Mouse (Mus musculus): ENCODE measurements at regions not wholly inside any gene's neighbourhood (a gene's known extent, or its start where the extent isn't known, plus 50 kb on each side); places are given as distances from the start of the nearest gene placed in this dataset.

- DNase-seq (ENCODE audit: low read depth, low spot score) = no peak
Observed at GRCm38 (mm10) chr15:88196539-88196938, 403.6 kb upstream of the Zdhhc25 start.

GRCm38 (mm10) chr15:88202736-88203135 is 397.4 kb upstream of the Zdhhc25 start:
- DNase-seq (ENCODE audit: low read depth, low spot score) = no peak

- DNase-seq (ENCODE audit: low read depth, low spot score) = no peak
Observed at GRCm38 (mm10) chr15:88213356-88213755, 386.7 kb upstream of the Zdhhc25 start.

GRCm38 (mm10) chr15:88214286-88214685 is 385.8 kb upstream of the Zdhhc25 start:
- no peak for DNase-seq (ENCODE audit: low read depth, low spot score)

- no peak for DNase-seq (ENCODE audit: low read depth, low spot score)
Observed at GRCm38 (mm10) chr15:88229456-88229855, 370.6 kb upstream of the Zdhhc25 start.

DNA sequence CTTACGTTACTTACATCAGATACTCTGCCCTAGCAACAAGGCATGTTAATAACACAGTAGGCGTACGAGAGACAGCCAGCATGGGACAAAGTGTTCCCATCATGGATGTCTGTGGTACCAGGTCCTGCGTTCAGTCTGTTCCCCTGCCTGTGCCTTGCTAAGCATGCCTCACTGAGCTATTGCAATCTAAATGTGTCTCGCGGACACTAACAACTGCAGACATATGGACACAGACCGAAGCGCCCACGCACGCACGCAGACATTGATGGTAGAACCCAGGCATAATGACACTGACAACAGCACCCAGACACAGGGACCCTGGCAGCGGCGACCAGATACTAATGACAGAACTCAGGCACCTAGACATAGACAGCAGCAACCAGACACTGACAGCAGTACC is 355.5 kb upstream of the Zdhhc25 start:
- DNase-seq (ENCODE audit: low read depth, low spot score) = no peak

DNA sequence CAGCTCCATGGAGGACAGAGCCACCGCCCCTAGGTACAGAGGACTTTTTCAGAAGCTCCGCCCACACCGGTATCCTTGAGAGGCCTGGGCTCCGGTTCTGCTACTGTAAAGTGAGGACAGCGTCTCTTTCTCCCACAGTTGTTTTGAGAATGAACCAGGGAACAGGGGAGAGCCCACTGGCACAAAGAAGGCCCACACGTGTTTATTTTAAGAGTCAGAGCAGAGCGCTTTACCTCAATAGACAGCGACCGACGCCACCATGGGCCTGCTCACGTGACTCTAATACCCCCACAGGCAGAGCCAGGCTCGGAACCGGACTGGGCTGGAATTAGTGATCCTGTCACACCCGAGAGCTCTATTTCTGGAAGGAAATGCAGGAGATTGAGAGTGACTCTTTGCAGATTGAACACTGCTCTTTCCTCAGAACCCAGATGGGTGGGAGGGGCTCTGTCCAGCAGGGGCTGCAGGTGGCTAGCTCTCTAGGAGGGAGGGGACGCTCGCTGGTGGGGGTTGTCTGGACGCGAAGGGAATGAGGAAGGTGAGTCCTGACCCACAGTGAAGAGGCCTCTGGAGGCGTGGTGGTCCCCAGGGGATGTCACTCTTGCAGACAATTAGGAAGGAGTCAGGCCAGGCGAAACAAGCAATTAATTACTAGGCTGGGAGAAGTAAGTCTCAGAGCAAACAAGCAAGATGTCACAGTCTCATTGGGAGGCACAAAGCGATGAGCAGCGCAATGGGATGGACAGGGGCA is 354.4 kb upstream of the Zdhhc25 start:
- no peak for DNase-seq (ENCODE audit: low read depth, low spot score)

GRCm38 (mm10) chr15:88247974-88248625 is 352.0 kb upstream of the Zdhhc25 start:
- DNase-seq (ENCODE audit: low read depth, low spot score) = peak; percentile 1

GRCm38 (mm10) chr15:88288051-88288450 is 312.1 kb upstream of the Zdhhc25 start:
- DNase-seq (ENCODE audit: low read depth, low spot score) = no peak

GRCm38 (mm10) chr15:88288696-88289095 is 311.4 kb upstream of the Zdhhc25 start:
- no peak for DNase-seq (ENCODE audit: low read depth, low spot score)

DNA sequence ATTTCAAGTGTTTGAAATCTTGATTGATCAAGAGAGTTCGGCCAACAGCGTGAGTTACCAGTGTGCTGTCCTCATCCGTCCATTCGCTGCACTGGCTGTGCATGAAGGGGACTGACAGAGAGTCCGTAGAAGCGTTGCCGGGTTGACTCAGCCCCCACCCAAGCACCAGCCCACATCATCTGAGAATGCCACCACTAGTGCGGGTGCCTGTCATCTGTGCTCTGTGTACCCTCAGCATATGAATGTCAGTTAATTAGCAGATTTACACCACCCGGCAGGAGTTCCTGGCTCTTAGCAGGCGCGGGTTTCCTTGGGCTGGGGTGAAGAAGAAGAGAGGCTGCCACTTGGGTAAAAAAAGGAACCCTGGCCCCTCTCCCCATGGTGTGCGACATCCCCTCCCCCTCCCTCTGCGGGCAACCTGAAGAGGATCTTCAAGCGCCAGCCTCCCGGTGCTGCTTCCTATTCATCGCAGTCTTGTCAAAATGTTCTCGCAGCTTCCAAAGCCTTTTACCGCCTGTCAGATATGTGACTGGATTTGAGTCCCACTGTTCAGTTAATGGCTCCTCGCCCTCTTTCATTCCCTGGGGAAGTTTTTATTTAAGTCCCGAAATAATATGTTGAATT is 309.2 kb upstream of the Zdhhc25 start:
- no peak for DNase-seq (ENCODE audit: low read depth, low spot score)

- DNase-seq (ENCODE audit: low read depth, low spot score) = no peak
Observed at GRCm38 (mm10) chr15:88299061-88299460, 301.0 kb upstream of the Zdhhc25 start.

DNA sequence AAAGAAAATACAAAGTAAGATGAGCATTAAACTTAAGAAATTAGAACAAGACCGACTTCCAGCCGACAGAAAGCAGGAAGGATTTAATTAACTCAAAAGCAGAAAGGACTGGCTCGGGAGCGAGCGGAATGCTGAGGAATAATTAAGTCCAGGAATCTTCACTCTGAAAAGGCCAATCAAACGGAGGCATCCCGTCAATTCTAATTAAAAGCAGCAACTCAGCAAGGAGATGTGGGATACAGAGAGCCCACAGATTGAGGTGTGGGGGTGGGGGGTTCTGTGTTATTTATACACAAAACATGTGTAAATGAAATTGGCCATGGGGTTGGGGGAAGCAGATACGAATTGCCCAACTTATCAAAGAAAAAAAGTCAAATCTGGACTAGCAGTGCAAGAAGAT is 288.9 kb upstream of the Zdhhc25 start:
- no peak for DNase-seq (ENCODE audit: low read depth, low spot score)

GRCm38 (mm10) chr15:88314810-88315459 is 285.2 kb upstream of the Zdhhc25 start:
- DNase-seq (ENCODE audit: low read depth, low spot score) = no peak

GRCm38 (mm10) chr15:88318048-88318447 is 282.1 kb upstream of the Zdhhc25 start:
- no peak for DNase-seq (ENCODE audit: low read depth, low spot score)

- DNase-seq (ENCODE audit: low read depth, low spot score) = peak; percentile 19
Observed at GRCm38 (mm10) chr15:88319527-88319926, 280.6 kb upstream of the Zdhhc25 start.

GRCm38 (mm10) chr15:88323584-88324375 is 276.3 kb upstream of the Zdhhc25 start:
- no peak for DNase-seq (ENCODE audit: low read depth, low spot score)

DNA sequence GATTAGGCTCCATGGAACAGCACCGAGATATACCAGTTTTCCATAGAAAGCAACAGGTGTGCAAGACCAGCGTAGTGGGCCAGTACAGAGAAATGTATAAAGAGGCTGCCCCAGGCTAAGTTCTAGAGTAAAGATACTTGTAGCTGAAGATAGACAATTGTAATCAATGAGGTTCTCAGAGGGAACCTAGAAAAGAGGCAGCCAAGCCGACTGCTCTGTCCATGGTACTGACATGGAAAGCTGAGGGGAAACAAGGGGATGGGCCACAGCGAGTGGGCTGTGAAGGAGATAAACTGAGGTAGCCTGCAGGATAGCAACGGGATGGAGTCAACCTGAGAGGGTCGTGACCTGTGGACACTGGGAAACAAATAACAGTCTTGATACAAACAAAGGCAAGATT is 275.0 kb upstream of the Zdhhc25 start:
- no peak for DNase-seq (ENCODE audit: low read depth, low spot score)

DNA sequence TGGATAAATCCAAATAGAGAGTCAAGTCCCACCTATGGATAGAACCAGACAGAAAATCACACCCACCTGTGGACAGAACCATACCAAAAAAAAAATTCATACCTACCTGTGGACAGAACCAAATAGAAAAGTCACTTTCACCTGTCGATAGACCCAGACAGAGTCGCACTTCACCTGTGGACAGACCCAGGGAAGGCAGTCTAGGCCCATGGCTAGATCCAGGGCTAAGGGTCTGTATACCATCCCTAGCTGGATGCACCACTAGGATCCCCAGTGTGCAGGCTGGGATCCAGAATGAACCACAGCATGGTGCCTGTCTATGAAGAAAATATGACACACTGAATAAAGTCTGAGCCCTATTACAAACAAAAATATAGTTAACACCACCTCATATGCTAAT is 246.9 kb upstream of the Zdhhc25 start:
- no peak for DNase-seq (ENCODE audit: low read depth, low spot score)

GRCm38 (mm10) chr15:88360375-88361035 is 239.6 kb upstream of the Zdhhc25 start:
- DNase-seq (ENCODE audit: low read depth, low spot score) = no peak

- DNase-seq (ENCODE audit: low read depth, low spot score) = no peak
Observed at GRCm38 (mm10) chr15:88361351-88361750, 238.8 kb upstream of the Zdhhc25 start.
